Mouse (Mus musculus) liver, postnatal 0 days (tissue): ENCODE measurements around the gene Sbk2.

Source experiments
- CTCF ChIP-seq: sonication (generic); IDR thresholded peaks from 2 replicates; pipeline ENCODE4 v1.5.1; 2016; ENCODE audit warnings: antibody characterized with exemption, low read depth
- EP300 ChIP-seq: IDR thresholded peaks from 2 replicates; pipeline ENCODE4 v1.6.1; 2016; ENCODE audit warnings: antibody characterized with exemption, low read depth, mild to moderate bottlenecking

DNA sequence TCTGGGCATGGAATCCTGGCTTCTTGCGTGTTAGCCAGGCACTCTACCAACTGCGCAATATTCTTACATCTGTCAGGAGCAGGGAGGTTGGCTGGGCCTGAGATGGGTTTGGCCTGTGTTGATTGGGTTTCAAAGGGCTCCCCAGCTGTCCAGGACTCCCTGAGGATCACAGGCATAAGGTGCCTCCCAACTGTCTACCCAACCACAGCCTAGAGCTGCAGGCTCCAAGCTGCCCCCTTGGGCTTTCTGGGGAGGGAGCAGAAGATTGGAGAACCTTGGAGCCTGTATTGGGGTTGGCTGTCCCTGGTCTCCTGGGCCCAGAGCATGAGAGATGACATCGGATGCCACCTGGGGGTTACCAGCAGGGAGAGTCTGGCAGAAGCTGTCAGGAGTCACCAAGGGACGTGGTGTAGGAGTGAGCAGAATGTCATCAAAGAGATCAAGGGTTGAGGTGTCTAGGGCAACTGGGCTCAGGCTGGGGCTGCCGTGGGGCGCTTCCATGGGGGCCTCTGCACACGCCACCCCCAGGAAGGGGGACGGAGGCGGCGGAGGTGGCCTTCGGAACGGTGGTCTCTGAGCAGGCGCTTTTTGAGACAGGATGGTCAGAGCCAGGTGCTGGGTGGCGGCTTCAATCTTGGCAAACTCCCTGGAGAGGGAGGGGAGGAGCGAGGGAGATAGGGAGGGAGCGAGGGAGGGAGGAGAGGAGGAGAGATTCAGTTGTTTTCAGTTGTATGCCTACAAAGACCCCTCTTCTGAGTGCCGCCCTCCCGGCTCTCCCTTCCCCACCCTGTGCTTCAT is 65.2 kb downstream of the Sbk2 start:
- TF ChIP-seq CTCF (no peak), EP300 (no peak)
